Mouse (Mus musculus) lung, embryonic 16.5 days (tissue): ENCODE measurements around the gene Lsamp. TPM values are rescaled to one million over a fixed set of nuclear protein-coding genes. Genes with fewer than 3 reads are reported as not detected.

Experiments
- ATAC-seq: fragments of 200-750 bp; cut with Nextera tagmentation; 2 replicates; pipeline ENCODE4 v1.8.0; 2017; ENCODE audit warnings: low read depth, mild to moderate bottlenecking, moderate library complexity
- H3K27ac ChIP-seq: fragments of 300-500 bp; sonication (generic); 2 replicates; pipeline ENCODE4 v1.5.1; 2014; ENCODE audit warnings: mild to moderate bottlenecking, control low read depth, low read length
- H3K27me3 ChIP-seq: fragments of 300-500 bp; sonication (generic); 2 replicates; pipeline ENCODE4 v1.6.1; 2014; ENCODE audit warnings: low read depth, low read length, mixed read lengths; ENCODE audit not compliant: control insufficient read depth, insufficient read depth
- H3K36me3 ChIP-seq: fragments of 300-500 bp; sonication (generic); 2 replicates; pipeline ENCODE4 v1.6.1; 2014; ENCODE audit warnings: low read length; ENCODE audit not compliant: control insufficient read depth, insufficient read depth
- H3K4me1 ChIP-seq: fragments of 300-500 bp; sonication (generic); replicated peaks from 2 replicates; pipeline ENCODE4 v1.6.1; 2014; ENCODE audit warnings: low read length, mixed read lengths; ENCODE audit not compliant: control insufficient read depth, insufficient read depth
- H3K4me2 ChIP-seq: fragments of 300-500 bp; sonication (generic); 2 replicates; pipeline ENCODE4 v1.6.1; 2014; ENCODE audit warnings: low read depth, low read length, control low read depth
- H3K4me3 ChIP-seq: fragments of 300-500 bp; sonication (generic); 2 replicates; pipeline ENCODE4 v1.5.1; 2014; ENCODE audit warnings: mild to moderate bottlenecking, low read length, control low read depth
- H3K9ac ChIP-seq: fragments of 300-500 bp; sonication (generic); 2 replicates; pipeline ENCODE4 v1.6.1; 2014; ENCODE audit warnings: low read length, control low read depth
- H3K9me3 ChIP-seq: fragments of 300-500 bp; sonication (generic); 2 replicates; pipeline ENCODE4 v1.6.1; 2016; ENCODE audit warnings: low read length; ENCODE audit not compliant: control insufficient read depth
- WGBS: fragments of 180-500 bp; shearing (Covaris S2); extraction: QIAGEN DNeasy Blood & Tissue Kit; methylation state at CpG from one replicate; pipeline ENCODE4 v1.1.7; 2014; 5-methylcytosine and 5-hydroxymethylcytosine counted together
- microRNA-seq: library from miRNA; unstranded; fragments of <30 nt; microRNA quantifications from one replicate; pipeline ENCODE4, GENCODE M21; 2016
- polyA plus RNA-seq: library from polyadenylated mRNA; unstranded; fragments of >200 nt; fragmentation: Nextera tagmentation; extraction: Ambion mirVana; gene quantifications from 2 replicates; pipeline ENCODE4 v1.2.1, GENCODE M21; 2015

The Lsamp gene
- polyA plus RNA-seq, 1 experiment from 2014 or later, result 1.2 TPM

DNA sequence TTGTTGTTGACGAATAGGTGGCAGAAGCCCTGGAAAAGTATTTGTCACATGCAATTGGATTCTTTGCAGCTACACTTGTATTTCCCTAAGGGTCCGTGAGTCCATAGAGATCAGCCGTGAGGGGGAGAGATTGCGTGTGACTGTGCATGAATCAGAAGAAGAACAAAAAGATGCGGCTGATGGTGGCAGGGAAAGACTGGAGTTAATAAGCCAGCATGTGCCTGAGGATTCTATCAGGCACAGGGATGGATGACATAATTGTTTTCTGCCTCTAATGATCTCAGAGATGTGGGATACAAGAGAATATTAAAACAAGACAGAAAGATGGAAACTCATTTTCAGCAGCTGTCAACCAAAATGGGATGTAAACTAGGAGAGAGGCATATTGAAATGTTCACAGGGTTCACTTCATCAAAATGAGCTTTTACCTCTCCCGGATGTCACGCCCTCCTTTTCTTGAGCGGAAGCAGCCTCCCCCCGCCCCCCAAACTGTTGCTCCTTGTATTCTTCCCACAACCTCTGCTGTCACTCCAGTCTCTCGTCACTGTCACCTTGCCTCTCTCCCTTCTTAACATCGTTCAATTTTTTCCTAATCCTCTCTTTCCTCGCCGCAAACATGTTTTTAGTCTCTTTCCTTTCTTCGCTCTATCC lies 2205.4 kb downstream of the Lsamp start:
- Histone ChIP-seq H3K4me1 (no peaks in the 10 kb centered on the region; the same call in 1 of the 2 replicates), H3K9me3 (no peaks in the 10 kb centered on the region), H3K36me3 (no peaks in the 10 kb centered on the region), H3K27me3 (no peaks in the 10 kb centered on the region), H3K4me3 (peak overlapping the region; percentile 65), H3K4me2 (peak overlapping the region; percentile 95), H3K27ac (peak overlapping the region; percentile 37; the same call in 1 of the 2 replicates), H3K9ac (peak overlapping the region; percentile 81)
- WGBS, result 26% methylated on average over 14 of the region's 14 CpGs
- peak; percentile 13 for ATAC-seq

DNA sequence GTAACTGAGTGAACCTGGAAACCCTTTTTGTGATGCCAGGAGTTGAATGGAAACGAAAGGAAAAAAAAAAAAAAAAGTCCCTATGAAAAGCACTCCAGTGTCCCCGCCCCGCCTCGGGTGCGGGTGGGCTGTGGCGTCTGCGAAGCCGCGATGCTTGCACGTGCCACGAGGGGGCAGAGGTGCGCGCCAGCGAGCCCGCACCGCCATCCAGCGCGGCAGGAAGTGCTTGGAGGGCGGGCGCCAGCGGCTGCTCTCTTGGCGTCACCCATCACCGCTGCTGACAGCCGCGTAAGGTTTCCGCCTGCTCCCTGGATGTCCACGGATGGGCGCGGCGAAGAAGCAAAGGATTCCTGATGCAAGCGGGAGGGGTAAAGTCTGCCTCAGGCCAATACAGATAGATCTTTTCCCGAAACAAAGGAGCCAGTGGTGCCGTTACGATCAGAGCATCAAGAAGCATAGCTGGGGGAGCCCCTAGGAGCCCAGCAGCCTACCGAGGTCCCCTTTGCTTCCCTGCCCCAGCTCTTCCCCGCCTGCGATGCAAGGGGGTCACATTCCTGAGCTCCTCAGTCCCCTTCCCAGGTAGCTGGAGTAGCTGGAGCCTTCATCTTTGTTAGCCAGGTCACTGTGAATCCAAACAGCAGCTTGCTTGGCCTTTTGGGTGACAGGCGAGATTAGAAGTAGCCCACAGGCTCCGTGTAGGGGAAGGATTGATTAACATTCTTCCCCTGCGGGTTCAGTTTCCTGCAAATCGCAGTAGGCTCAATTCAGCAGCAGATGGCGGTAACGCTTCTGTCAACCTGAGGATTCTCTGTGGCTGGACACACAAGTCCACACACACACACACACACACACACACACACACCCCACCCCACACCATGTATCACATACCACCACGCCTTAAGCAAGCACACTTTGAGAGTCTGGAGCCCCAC lies 2206.2 kb downstream of the Lsamp start:
- Histone ChIP-seq H3K36me3 (no peaks in the 10 kb centered on the region), H3K9me3 (no peaks in the 10 kb centered on the region), H3K4me2 (peak overlapping the region; percentile 95), H3K4me3 (peak overlapping the region; percentile 65), H3K27me3 (no peaks in the 10 kb centered on the region), H3K27ac (peak overlapping the region; percentile 94), H3K9ac (peak overlapping the region; percentile 81), H3K4me1 (no peaks in the 10 kb centered on the region; the same call in 1 of the 2 replicates)
- 1% methylated on average over 44 of the region's 44 CpGs for WGBS
- peak; percentile 98 for ATAC-seq

Small RNA genes lying within 50 kb of the gene (microRNA-seq; reads per million reads assigned to microRNA genes)
- gene Gm27887, result not detected
- gene Gm47276, result not detected
